Mouse (Mus musculus) megakaryocyte, adult 5-6 weeks (primary cell): ENCODE data around the gene Ltc4s. TPM values are rescaled to one million over a fixed set of nuclear protein-coding genes. Genes with fewer than 3 reads are reported as not detected.

ENCODE experiments used
- ATAC-seq: 2 replicates; pipeline ENCODE4 v1.8.0; 2016; ENCODE audit warnings: mild to moderate bottlenecking, inconsistent platforms; ENCODE audit not compliant: poor library complexity, severe bottlenecking
- total RNA-seq, 2 experiments: library from RNA; stranded (forward) in 1 of 2; stranded (reverse) in 1 of 2; fragments of 153-499, 151-499 nt in 1 of 2; fragments of 221-1000, 200-1000 nt in 1 of 2; gene quantifications; 2 replicates each; pipeline versions ENCODE4 v1.2.3 to v1.2.4; 2015 to 2017

The Ltc4s gene
- total RNA-seq, 2 experiments from 2014 or later, result 0.66 TPM; not detected in 1

- no peak for ATAC-seq
Observed at GRCm38 (mm10) chr11:50205434-50205833, 33.0 kb downstream of the Ltc4s start.

- ATAC-seq, result no peak
Observed at GRCm38 (mm10) chr11:50203302-50203827, 35.1 kb downstream of the Ltc4s start.

- no peak for ATAC-seq
Observed at GRCm38 (mm10) chr11:50201590-50201989, 36.8 kb downstream of the Ltc4s start.

GRCm38 (mm10) chr11:50200613-50201012 is 37.8 kb downstream of the Ltc4s start:
- ATAC-seq, result no peak

GRCm38 (mm10) chr11:50198916-50199315 is 39.5 kb downstream of the Ltc4s start:
- ATAC-seq, result no peak

GRCm38 (mm10) chr11:50198219-50198846 is 40.1 kb downstream of the Ltc4s start:
- no peak for ATAC-seq

GRCm38 (mm10) chr11:50197500-50197899 is 40.9 kb downstream of the Ltc4s start:
- ATAC-seq, result no peak

GRCm38 (mm10) chr11:50194793-50195192 is 43.6 kb downstream of the Ltc4s start:
- ATAC-seq, result no peak

GRCm38 (mm10) chr11:50194070-50194469 is 44.3 kb downstream of the Ltc4s start:
- no peak for ATAC-seq

GRCm38 (mm10) chr11:50192278-50192677 is 46.1 kb downstream of the Ltc4s start:
- ATAC-seq, result no peak

GRCm38 (mm10) chr11:50190362-50190761 is 48.1 kb downstream of the Ltc4s start:
- no peak for ATAC-seq

GRCm38 (mm10) chr11:50188682-50189081 is 49.7 kb downstream of the Ltc4s start:
- ATAC-seq, result no peak

Other genes with a start within 250 kb of the Ltc4s start
- 424 and 462 TPM in 2 replicates for gene Rnf130, start 213.3 kb downstream of the Ltc4s start, total RNA-seq (2015)
- gene Rnf130, start 213.3 kb downstream of the Ltc4s start, total RNA-seq (2017), result 408 and 436 TPM in 2 replicates
- gene Tbc1d9b, start 107.2 kb downstream of the Ltc4s start, total RNA-seq (2015), result 17.8 and 23.5 TPM in 2 replicates
- 30.9 and 36.7 TPM in 2 replicates for gene Tbc1d9b, start 107.2 kb downstream of the Ltc4s start, total RNA-seq (2017)
- gene Mrnip, start 64.2 kb downstream of the Ltc4s start, total RNA-seq (2015), result 7.6 and 9.2 TPM in 2 replicates
- 7.5 and 11.6 TPM in 2 replicates for gene Mrnip, start 64.2 kb downstream of the Ltc4s start, total RNA-seq (2017)
- gene Sqstm1, start 27.8 kb downstream of the Ltc4s start, total RNA-seq (2015), result 51.8 and 56.7 TPM in 2 replicates
- gene Sqstm1, start 27.8 kb downstream of the Ltc4s start, total RNA-seq (2017), result 298 and 386 TPM in 2 replicates
- gene Mgat4b, start 27.7 kb downstream of the Ltc4s start, total RNA-seq (2015), result 17.1 and 22.2 TPM in 2 replicates
- gene Mgat4b, start 27.7 kb downstream of the Ltc4s start, total RNA-seq (2017), result 9.1 and 12.1 TPM in 2 replicates
- gene Maml1, start 53.7 kb upstream of the Ltc4s start, total RNA-seq (2015), result 28.0 and 30.6 TPM in 2 replicates
- gene Maml1, start 53.7 kb upstream of the Ltc4s start, total RNA-seq (2017), result 8.8 and 11.7 TPM in 2 replicates
- 242 and 264 TPM in 2 replicates for gene Canx, start 87.1 kb upstream of the Ltc4s start, total RNA-seq (2015)
- gene Canx, start 87.1 kb upstream of the Ltc4s start, total RNA-seq (2017), result 684 and 685 TPM in 2 replicates
- not detected in 2 replicates for gene Cby3, start 115.8 kb upstream of the Ltc4s start, total RNA-seq (2015)
- gene Cby3, start 115.8 kb upstream of the Ltc4s start, total RNA-seq (2017), result not detected in 2 replicates
- 400 and 438 TPM in 2 replicates for gene Hnrnph1, start 138.4 kb upstream of the Ltc4s start, total RNA-seq (2015)
- 436 and 510 TPM in 2 replicates for gene Hnrnph1, start 138.4 kb upstream of the Ltc4s start, total RNA-seq (2017)
- 51.2 and 53.0 TPM in 2 replicates for gene Rufy1, start 192.5 kb upstream of the Ltc4s start, total RNA-seq (2015)
- 81.6 and 82.2 TPM in 2 replicates for gene Rufy1, start 192.5 kb upstream of the Ltc4s start, total RNA-seq (2017)